Mouse (Mus musculus) bone marrow macrophage, adult 2 months (primary cell): ENCODE measurements around the gene Nf1. TPM values are rescaled to one million over a fixed set of nuclear protein-coding genes. Genes with fewer than 3 reads are reported as not detected.

ENCODE experiments used
- H3K27ac ChIP-seq: 2 replicates; pipeline ENCODE4 v1.5.1; 2012; ENCODE audit warnings: low read depth, low read length; ENCODE audit not compliant: insufficient read depth
- H3K4me1 ChIP-seq: 2 replicates; pipeline ENCODE4 v1.6.1; 2012; ENCODE audit warnings: low read length; ENCODE audit not compliant: control insufficient read depth, insufficient read depth
- H3K4me3 ChIP-seq: 2 replicates; pipeline ENCODE4 v1.5.1; 2012; ENCODE audit warnings: mild to moderate bottlenecking, low read length, moderate library complexity; ENCODE audit not compliant: insufficient read depth
- CTCF ChIP-seq: IDR thresholded peaks from 2 replicates; pipeline ENCODE4 v1.5.1; 2012; ENCODE audit warnings: low read depth, mild to moderate bottlenecking, low read length, moderate library complexity
- POLR2A ChIP-seq: IDR thresholded peaks from 2 replicates; pipeline ENCODE4 v1.6.1; 2012; ENCODE audit warnings: mild to moderate bottlenecking, low read depth, low read length, borderline replicate concordance
- polyA plus RNA-seq: library from polyadenylated mRNA; stranded (reverse); fragments of >200 nt; gene quantifications from 2 replicates; pipeline ENCODE4 v1.2.4, GENCODE M21; 2012; ENCODE audit not compliant: missing spikeins, insufficient read depth, insufficient read length

Gene Nf1
- polyA plus RNA-seq, 1 experiment: 19.7 TPM

DNA sequence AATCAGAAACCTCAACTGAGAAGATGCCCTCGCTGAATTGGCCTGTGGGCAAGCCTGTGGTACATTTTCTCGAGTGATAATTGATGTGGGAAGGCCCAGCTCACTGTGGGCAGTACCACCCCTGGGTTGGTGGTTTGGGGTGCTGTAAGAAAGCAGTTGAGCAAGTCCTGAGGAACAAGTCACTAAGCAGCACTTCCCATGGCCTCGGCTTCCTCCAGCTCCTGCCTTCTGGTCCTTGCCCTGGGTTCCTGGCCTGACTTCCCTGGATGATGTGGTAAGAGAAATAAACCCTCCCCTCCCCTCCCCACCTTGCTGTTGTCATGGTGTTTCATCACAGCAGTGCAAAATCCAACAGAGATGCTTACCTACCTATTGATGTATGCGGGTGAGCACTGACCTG is 11.4 kb upstream of the Nf1 start:
- H3K27ac ChIP-seq: no peak overlapping the region
- no peak for TF ChIP-seq CTCF
- peaks cover 4% of the 10 kb centered on the region; the same call in 1 of the 2 replicates for H3K4me1 ChIP-seq
- H3K4me3 ChIP-seq: no peak overlapping the region

DNA sequence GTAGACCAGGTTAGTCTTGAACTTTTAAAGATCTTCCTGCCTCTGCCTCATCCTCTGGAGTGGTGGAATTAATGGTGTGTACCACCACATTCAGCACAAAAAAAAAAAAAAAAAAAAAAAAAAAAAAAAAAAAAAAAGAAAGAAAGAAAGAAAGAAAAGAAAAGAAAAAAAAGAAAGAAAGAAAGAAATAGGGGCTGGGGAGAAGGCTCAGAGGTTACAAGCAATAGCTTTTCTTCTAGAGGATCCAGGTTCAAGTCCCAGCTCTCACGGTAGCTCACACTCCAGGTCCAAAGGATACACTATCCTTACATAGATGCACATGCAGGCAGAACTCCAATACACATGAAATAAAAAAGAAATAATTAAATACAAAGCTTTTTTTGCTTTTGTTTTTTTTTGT is 9.9 kb upstream of the Nf1 start:
- TF ChIP-seq POLR2A: no peak
- no peak for TF ChIP-seq CTCF
- H3K4me1 ChIP-seq: peaks cover 4% of the 10 kb centered on the region; the same call in 1 of the 2 replicates
- no peak overlapping the region for H3K4me3 ChIP-seq

DNA sequence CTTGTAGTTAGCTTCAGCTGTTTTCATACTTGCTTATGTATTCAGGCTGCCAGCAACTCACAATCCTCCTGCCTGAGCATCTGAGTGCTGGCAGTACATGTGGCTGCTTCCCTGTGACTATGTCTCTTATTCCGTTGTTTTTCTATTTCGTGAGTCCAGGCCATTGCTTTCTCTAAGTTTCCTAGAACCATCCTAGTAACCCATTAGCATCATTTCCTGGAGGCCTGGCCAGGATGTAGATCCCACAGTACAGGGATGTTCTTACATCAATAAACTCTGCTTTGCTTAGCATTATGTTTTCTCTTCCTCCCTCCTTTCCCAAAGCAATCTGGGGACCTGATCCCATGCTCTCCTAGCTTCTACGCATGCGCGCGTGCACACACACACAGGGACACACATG is 4.4 kb upstream of the Nf1 start:
- TF ChIP-seq CTCF (no peak), POLR2A (no peak)
- Histone ChIP-seq H3K4me3 (no peak overlapping the region), H3K4me1 (peaks cover 3% of the 10 kb centered on the region), H3K27ac (no peak overlapping the region)

More for the DNA sequence above, 9.9 kb upstream of the Nf1 start:
- H3K27ac ChIP-seq: no peak overlapping the region

DNA sequence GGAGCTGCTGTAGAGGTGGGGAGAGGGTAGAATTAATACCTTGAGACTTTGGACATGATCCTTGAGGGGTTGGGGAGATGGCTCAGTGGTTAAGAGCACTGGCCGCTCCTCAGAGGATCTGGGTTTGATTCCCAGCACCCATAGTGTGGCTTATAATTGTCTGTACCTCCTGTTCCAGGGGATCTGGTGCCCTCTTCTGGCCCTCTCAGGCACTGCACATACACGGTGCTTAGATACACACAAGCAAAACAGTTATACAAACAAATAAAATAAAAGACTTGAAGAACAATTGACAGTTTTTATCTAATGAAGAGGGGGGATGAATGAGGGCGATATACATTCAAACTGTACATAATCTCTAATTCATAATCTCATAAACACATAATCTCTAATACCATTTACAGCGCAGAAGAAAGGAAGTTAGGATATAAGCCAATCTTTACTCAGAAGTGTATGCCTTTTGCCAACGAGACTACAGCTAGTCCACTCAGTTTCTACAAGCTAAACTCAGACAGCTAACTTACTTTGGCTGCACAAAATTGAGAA is 2.7 kb upstream of the Nf1 start:
- TF ChIP-seq POLR2A: no peak
- peak; percentile 34 for TF ChIP-seq CTCF
- Histone ChIP-seq H3K4me1 (peaks cover 7% of the 10 kb centered on the region), H3K27ac (no peak overlapping the region), H3K4me3 (no peak overlapping the region)

DNA sequence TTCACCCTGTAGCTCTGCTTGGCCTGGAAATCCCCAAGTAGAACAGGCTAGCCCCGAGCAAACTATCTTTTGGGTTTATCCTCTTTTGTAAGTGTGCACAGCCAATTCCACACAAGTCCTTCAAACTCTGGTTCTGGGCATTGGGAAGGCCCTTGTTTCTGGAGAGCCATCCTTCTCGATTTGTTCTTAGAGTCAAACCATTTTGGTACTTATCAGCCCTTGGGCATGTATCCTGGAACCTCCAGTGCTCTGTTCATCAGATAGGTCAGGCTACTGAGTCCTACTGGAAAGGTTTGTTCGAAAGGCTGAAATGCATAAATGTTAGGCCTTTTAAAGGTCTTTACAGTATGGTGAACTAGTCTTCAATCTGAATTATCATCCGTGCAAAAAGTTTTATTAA is 872 bp upstream of the Nf1 start:
- Histone ChIP-seq H3K27ac (no peak overlapping the region), H3K4me3 (peak overlapping the region; percentile 86), H3K4me1 (peaks cover 7% of the 10 kb centered on the region)
- TF ChIP-seq POLR2A (no peak), CTCF (no peak)

DNA sequence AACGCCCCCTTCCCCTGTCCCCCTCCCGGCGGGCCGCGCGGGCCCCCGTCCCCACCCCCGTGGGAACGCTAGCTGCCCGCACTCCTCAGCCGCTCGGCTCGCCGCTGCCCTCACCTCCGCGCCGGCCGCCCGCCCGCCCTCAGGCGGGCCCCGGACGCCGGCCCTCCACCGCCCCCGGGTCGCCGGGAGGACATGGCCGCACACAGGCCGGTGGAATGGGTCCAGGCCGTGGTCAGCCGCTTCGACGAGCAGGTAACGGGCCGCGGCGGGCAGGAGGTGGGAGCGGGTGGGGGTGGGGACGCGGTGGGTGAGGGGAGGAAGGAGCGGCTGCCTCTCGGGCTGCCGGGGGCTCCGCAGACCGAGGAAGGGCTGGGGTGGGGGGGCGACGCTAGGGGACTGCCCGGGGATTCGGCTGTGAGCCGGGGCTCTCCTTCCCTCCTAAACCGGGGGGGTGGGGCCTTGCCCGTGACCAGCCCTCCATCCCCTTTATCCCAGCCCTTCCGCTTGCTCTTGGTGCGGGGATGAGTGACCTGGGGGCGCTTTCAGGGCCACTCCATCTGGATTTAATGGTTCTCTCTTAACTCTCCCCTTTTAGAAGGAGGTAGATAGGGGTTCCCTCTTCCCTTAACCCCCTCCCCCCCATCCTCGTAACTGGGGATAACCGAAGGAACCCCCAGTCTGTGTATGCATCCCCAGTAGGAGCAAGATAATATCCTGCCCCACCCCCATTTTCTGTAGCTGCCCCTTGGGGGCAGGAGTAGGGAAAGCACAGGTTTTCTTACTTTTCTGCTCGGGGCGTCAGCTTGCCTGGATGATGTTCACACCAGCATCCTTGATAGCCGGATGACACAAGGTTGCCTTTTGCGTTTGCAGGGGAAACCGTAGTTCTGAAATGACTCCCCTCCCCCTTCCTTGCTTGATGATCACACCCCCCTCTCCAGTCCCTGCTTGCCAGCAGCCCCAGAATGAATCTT is 602 bp downstream of the Nf1 start:
- Histone ChIP-seq H3K4me1 (peaks cover 7% of the 10 kb centered on the region), H3K27ac (no peak overlapping the region), H3K4me3 (peak overlapping the region; percentile 86)
- TF ChIP-seq POLR2A (0 out of 2 replicates have a peak, but pooled peaks have one; percentile 24), CTCF (peak; percentile 19; the same call in 1 of the 2 replicates)

DNA sequence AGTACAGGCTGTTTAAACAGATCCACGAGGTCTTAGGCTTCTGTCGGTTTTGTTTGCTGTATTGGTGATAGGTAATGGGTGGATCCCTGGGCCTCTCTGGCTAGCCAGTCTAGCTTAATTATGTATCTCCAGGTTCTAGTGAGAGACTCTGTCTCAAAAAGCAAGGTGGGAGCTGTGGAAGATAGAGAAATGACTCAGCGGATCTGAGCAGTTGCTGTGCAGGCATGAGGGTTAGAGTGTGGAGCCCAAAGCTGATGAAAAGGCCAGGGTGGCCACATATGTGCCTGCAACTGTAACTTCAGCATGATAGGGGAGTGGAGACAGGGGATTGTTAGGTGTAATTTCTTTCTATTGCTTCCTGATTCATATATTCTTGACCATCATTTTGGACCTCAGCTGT is 17.5 kb downstream of the Nf1 start:
- TF ChIP-seq CTCF: no peak
- no peak for TF ChIP-seq POLR2A
- Histone ChIP-seq H3K27ac (no peak overlapping the region), H3K4me3 (no peak overlapping the region), H3K4me1 (peaks cover 5% of the 10 kb centered on the region)

DNA sequence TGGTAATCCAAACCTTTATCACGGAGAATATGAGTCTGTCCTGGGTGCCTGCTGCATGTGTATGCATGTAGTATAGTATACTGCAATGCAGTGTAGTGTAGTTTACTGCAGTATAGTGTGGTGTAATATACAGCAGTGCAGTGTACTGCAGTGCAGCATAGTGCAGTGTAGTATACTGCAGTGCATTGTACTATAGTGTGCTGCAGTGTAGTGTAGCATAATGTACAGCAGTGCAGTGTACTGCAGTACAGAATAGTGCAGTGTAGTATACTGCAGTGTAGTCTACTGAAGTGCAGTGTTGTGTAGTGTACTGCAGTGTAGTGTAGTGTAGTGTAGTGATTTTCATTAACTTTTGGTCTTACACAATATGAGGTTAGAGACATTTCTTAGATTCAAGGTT is 17.9 kb downstream of the Nf1 start:
- TF ChIP-seq POLR2A (no peak), CTCF (no peak)
- H3K4me3 ChIP-seq: no peak overlapping the region
- H3K27ac ChIP-seq: no peak overlapping the region
- H3K4me1 ChIP-seq: peaks cover 5% of the 10 kb centered on the region

DNA sequence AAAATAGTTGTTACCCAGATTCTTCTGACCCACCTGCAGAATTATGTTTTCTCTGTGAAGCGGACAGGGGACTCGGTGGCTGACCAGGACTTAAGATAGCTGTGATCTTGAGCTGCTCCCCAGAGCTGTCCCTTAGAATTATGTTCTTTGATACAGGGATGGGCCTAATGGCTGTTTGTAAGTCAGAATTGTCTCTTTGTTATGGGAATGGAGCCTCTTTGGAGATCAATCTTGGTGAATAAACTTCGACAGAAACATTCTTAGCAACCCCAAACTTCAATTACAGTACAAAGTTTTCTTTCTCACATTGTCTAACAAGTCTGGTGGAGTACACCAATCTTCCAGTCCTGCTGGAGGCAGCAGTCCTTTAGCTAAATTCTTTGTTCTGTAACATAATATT is 25.5 kb downstream of the Nf1 start:
- TF ChIP-seq POLR2A (no peak), CTCF (no peak)
- no peak overlapping the region for H3K27ac ChIP-seq

DNA sequence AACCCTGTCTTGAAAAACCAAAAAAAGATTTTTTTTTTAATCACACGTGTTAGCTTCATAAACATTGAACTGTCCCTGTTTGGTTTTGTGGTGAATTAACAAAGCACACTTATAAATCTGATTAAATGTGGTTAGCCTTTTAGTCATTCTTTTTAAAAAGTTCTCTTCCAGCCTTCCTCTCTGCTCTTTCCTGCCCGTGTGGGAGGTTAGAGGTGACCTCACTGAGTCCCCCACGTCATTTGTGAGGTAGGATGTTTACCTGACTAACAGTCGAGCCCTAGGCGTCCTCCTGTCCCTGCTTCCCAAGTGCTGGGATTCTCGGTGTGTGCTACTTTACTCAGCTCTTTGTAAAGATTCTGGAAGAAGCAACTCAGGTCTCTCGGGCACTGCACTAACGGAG is 26.8 kb downstream of the Nf1 start:
- Histone ChIP-seq H3K4me1 (peaks cover 14% of the 10 kb centered on the region), H3K4me3 (no peak overlapping the region), H3K27ac (no peak overlapping the region)
- TF ChIP-seq POLR2A (no peak), CTCF (no peak)

More for the DNA sequence above, 25.5 kb downstream of the Nf1 start:
- Histone ChIP-seq H3K4me1 (peaks cover 14% of the 10 kb centered on the region), H3K4me3 (no peak overlapping the region)
